Mouse (Mus musculus) olfactory bulb, adult 2 months (tissue): ENCODE results near the gene Ppp3ca.

Experiments used
- CTCF ChIP-seq: fragments of 200-500 bp; IDR thresholded peaks from 2 replicates; pipeline ENCODE4 v1.5.1; 2012; ENCODE audit warnings: low read depth, mild to moderate bottlenecking, low read length, moderate library complexity; ENCODE audit not compliant: insufficient read depth
- POLR2A ChIP-seq: fragments of 200-500 bp; IDR thresholded peaks from 2 replicates; pipeline ENCODE4 v1.6.1; 2012; ENCODE audit warnings: mild to moderate bottlenecking, low read depth, low read length, moderate library complexity; ENCODE audit not compliant: insufficient read depth

GRCm38 (mm10) chr3:136853596-136853995 lies 183.7 kb downstream of the Ppp3ca start:
- TF ChIP-seq CTCF, result no peak
- TF ChIP-seq POLR2A, result no peak
